Mouse (Mus musculus) erythroid progenitor cell, adult 5-6 weeks (primary cell): Measurements from ENCODE around the gene Gabra3. TPM values are rescaled to one million over a fixed set of nuclear protein-coding genes. Genes with fewer than 3 reads are reported as not detected.

ENCODE experiments used
- ATAC-seq: replicated peaks from 2 replicates; pipeline ENCODE4 v1.8.0; 2016; ENCODE audit warnings: moderate number of reproducible peaks, mild to moderate bottlenecking, moderate TSS enrichment, inconsistent platforms; ENCODE audit not compliant: poor library complexity, low FRiP score, severe bottlenecking
- total RNA-seq, 2 experiments: library from RNA; stranded (forward) in 1 of 2; stranded (reverse) in 1 of 2; fragments of 150-400 nt in 1 of 2; fragments of 186-747, 209-891 nt in 1 of 2; gene quantifications; 2 replicates each; pipeline versions ENCODE4 v1.2.3 to v1.2.4; 2015 to 2017; ENCODE audit warnings: low replicate concordance in 2 of 2

Gabra3 gene
- total RNA-seq (2015; ENCODE audit: low replicate concordance), result not detected in 2 replicates
- total RNA-seq (2017; ENCODE audit: low replicate concordance), result not detected in 2 replicates

- ATAC-seq, result no peak
These were observed at the start of gene Gabra3 for GRCm38 (mm10) chrX:72656230-72656898. TSS of gene Gabra3 (minus strand) at chrX:72656848.

GRCm38 (mm10) chrX:72655789-72656188 is 859 bp downstream of the Gabra3 start:
- no peak for ATAC-seq

GRCm38 (mm10) chrX:72655381-72655780 is 1.3 kb downstream of the Gabra3 start:
- ATAC-seq, result no peak

GRCm38 (mm10) chrX:72650688-72651087 is 6.0 kb downstream of the Gabra3 start:
- no peak for ATAC-seq

- no peak for ATAC-seq
These were observed 12.0 kb downstream of the Gabra3 start for GRCm38 (mm10) chrX:72644691-72645090.

- no peak for ATAC-seq
These were observed 159.4 kb downstream of the Gabra3 start for GRCm38 (mm10) chrX:72497284-72497683.

GRCm38 (mm10) chrX:72489806-72490205 is 166.8 kb downstream of the Gabra3 start:
- no peak for ATAC-seq

GRCm38 (mm10) chrX:72386758-72387157 is 269.9 kb downstream of the Gabra3 start, which contains the start of gene Magea10:
TSS of gene Magea10 (minus strand) at chrX:72386858.
- ATAC-seq, result no peak

Other genes with a start within 250 kb of the Gabra3 start
- gene Gabrq, start 168.3 kb upstream of the Gabra3 start, total RNA-seq (2015; ENCODE audit: low replicate concordance), result not detected in 2 replicates
- gene Gabrq, start 168.3 kb upstream of the Gabra3 start, total RNA-seq (2017; ENCODE audit: low replicate concordance), result not detected in 2 replicates